Mouse (Mus musculus) CH12.LX (cell line): ENCODE results near the gene Gmds. TPM values are rescaled to one million over a fixed set of nuclear protein-coding genes. Genes with fewer than 3 reads are reported as not detected.

Experiments used
- DNase-seq: peaks from one replicate; pipeline ENCODE4 v3.0.0-alpha.2; 2013; ENCODE audit errors: extremely low read depth
- H3K27ac ChIP-seq: 2 replicates; pipeline ENCODE4 v1.5.1; 2012; ENCODE audit warnings: low read depth, mild to moderate bottlenecking, control low read depth, moderate library complexity; ENCODE audit not compliant: insufficient read depth
- H3K27me3 ChIP-seq: replicated peaks from 2 replicates; pipeline ENCODE3; 2012; ENCODE audit warnings: inconsistent platforms
- H3K36me3 ChIP-seq, 2 experiments: replicated peaks in 1 of 2; 2 replicates each; pipeline versions ENCODE3 to v1.6.1; 2012; ENCODE audit warnings: inconsistent platforms in 1 of 2, low read length in 1 of 2, mild to moderate bottlenecking in 1 of 2, mixed read lengths in 1 of 2, moderate library complexity in 1 of 2; ENCODE audit not compliant: control insufficient read depth in 1 of 2, insufficient read depth in 1 of 2
- H3K4me1 ChIP-seq, 2 experiments: 2 replicates each; pipeline ENCODE4 v1.6.1; 2012; ENCODE audit warnings: inconsistent platforms in 1 of 2, moderate library complexity in 1 of 2; ENCODE audit not compliant: insufficient read depth in 2 of 2, control insufficient read depth in 1 of 2
- H3K4me2 ChIP-seq: 2 replicates; pipeline ENCODE4 v1.6.1; 2012; ENCODE audit warnings: low read depth, mild to moderate bottlenecking, control low read depth; ENCODE audit not compliant: poor library complexity, insufficient read depth, severe bottlenecking
- H3K4me3 ChIP-seq, 3 experiments: fragments of 150-350 bp in 1 of 3; sonication (generic) in 1 of 3; replicated peaks in 1 of 3; 2 replicates each; pipeline versions ENCODE3 to v1.5.1; 2011 to 2012; ENCODE audit warnings: low read depth in 2 of 3, low read length in 2 of 3, mild to moderate bottlenecking in 2 of 3, moderate library complexity in 2 of 3, control low read depth in 1 of 3, improper control_type of control experiment in 1 of 3, inconsistent platforms in 1 of 3, mixed read lengths in 1 of 3; ENCODE audit not compliant: poor library complexity in 1 of 3
- H3K79me2 ChIP-seq: replicated peaks from 2 replicates; pipeline ENCODE4 v1.6.1; 2012; ENCODE audit warnings: mild to moderate bottlenecking, moderate library complexity; ENCODE audit not compliant: control insufficient read depth, poor library complexity, insufficient read depth, severe bottlenecking; ENCODE audit errors: extremely low read depth
- H3K9ac ChIP-seq: 2 replicates; pipeline ENCODE4 v1.6.1; 2012; ENCODE audit warnings: low read depth, mild to moderate bottlenecking, control low read depth, moderate library complexity; ENCODE audit not compliant: insufficient read depth
- H3K9me3 ChIP-seq: replicated peaks from 2 replicates; pipeline ENCODE3; 2012; ENCODE audit warnings: low read length, inconsistent platforms, mixed read lengths
- CHD1 ChIP-seq: IDR thresholded peaks from 2 replicates; pipeline ENCODE4 v1.6.1; 2012; ENCODE audit warnings: low read depth, low read length, improper control_type of control experiment, inconsistent platforms
- CHD2 ChIP-seq: IDR thresholded peaks from 2 replicates; pipeline ENCODE4 v1.6.1; 2011; ENCODE audit warnings: low read length, improper control_type of control experiment
- CTCF ChIP-seq, 2 experiments: IDR thresholded peaks in 1 of 2; conservative IDR thresholded peaks in 1 of 2; 2 replicates each; pipeline ENCODE4 v1.5.1; 2011 to 2012; ENCODE audit warnings: low read depth in 2 of 2, low read length in 2 of 2, improper control_type of control experiment in 1 of 2, inconsistent platforms in 1 of 2, mild to moderate bottlenecking in 1 of 2, moderate library complexity in 1 of 2
- ELF1 ChIP-seq: IDR thresholded peaks from 2 replicates; pipeline ENCODE4 v1.6.1; 2014; ENCODE audit warnings: low read depth, mild to moderate bottlenecking, inconsistent platforms, low read length, improper control_type of control experiment
- EP300 ChIP-seq: IDR thresholded peaks from 2 replicates; pipeline ENCODE4 v1.6.1; 2011; ENCODE audit warnings: low read length, improper control_type of control experiment
- ETS1 ChIP-seq: conservative IDR thresholded peaks from 2 replicates; pipeline ENCODE4 v1.6.1; 2012; ENCODE audit warnings: low read depth, mild to moderate bottlenecking, inconsistent platforms, low read length, improper control_type of control experiment, moderate library complexity
- HCFC1 ChIP-seq: IDR thresholded peaks from 2 replicates; pipeline ENCODE4 v1.6.1; 2012; ENCODE audit warnings: low read depth, mild to moderate bottlenecking, inconsistent platforms, low read length, improper control_type of control experiment
- IRF4 ChIP-seq: IDR thresholded peaks from 2 replicates; pipeline ENCODE4 v1.6.1; 2014; ENCODE audit warnings: low read depth, mild to moderate bottlenecking, inconsistent platforms, low read length, improper control_type of control experiment
- JUN ChIP-seq: IDR thresholded peaks from 2 replicates; pipeline ENCODE4 v1.6.1; 2011; ENCODE audit warnings: low read depth, mild to moderate bottlenecking, low read length, improper control_type of control experiment, moderate library complexity; ENCODE audit not compliant: insufficient read depth
- JUND ChIP-seq: conservative IDR thresholded peaks from 2 replicates; pipeline ENCODE4 v1.6.1; 2011; ENCODE audit warnings: low read depth, low read length, improper control_type of control experiment
- MAFK ChIP-seq: IDR thresholded peaks from 2 replicates; pipeline ENCODE4 v1.6.1; 2011; ENCODE audit warnings: low read length, improper control_type of control experiment; ENCODE audit not compliant: insufficient replicate concordance
- MAX ChIP-seq: IDR thresholded peaks from 2 replicates; pipeline ENCODE4 v1.6.1; 2011; ENCODE audit warnings: low read length, improper control_type of control experiment
- MAZ ChIP-seq: IDR thresholded peaks from 2 replicates; pipeline ENCODE4 v1.6.1; 2012; ENCODE audit warnings: low read depth, mild to moderate bottlenecking, inconsistent platforms, low read length, improper control_type of control experiment, moderate library complexity
- MEF2A ChIP-seq: IDR thresholded peaks from 2 replicates; pipeline ENCODE4 v1.6.1; 2014; ENCODE audit warnings: low read depth, mild to moderate bottlenecking, inconsistent platforms, low read length, improper control_type of control experiment, borderline replicate concordance
- MXI1 ChIP-seq: IDR thresholded peaks from 2 replicates; pipeline ENCODE4 v1.6.1; 2011; ENCODE audit warnings: mild to moderate bottlenecking, low read depth, low read length, improper control_type of control experiment
- MYC ChIP-seq: IDR thresholded peaks from 2 replicates; pipeline ENCODE4 v1.6.1; 2011; ENCODE audit warnings: low read depth, mild to moderate bottlenecking, improper control_type of control experiment, low read length
- NELFE ChIP-seq: IDR thresholded peaks from 2 replicates; pipeline ENCODE4 v1.6.1; 2011; ENCODE audit warnings: low read depth, low read length, improper control_type of control experiment
- PAX5 ChIP-seq: IDR thresholded peaks from 2 replicates; pipeline ENCODE4 v1.6.1; 2012; ENCODE audit warnings: low read length, inconsistent platforms, mixed read lengths
- POLR2A ChIP-seq: IDR thresholded peaks from 2 replicates; pipeline ENCODE4 v1.6.1; 2011; ENCODE audit warnings: low read depth, mild to moderate bottlenecking, improper control_type of control experiment, low read length
- POLR2AphosphoS2 ChIP-seq: IDR thresholded peaks from 2 replicates; pipeline ENCODE4 v1.6.1; 2011; ENCODE audit warnings: low read depth, low read length, improper control_type of control experiment
- SMC3 ChIP-seq: IDR thresholded peaks from 2 replicates; pipeline ENCODE4 v1.6.1; 2011; ENCODE audit warnings: low read depth, low read length, improper control_type of control experiment
- UBTF ChIP-seq: IDR thresholded peaks from 2 replicates; pipeline ENCODE4 v1.6.1; 2012; ENCODE audit warnings: low read depth, mild to moderate bottlenecking, inconsistent platforms, low read length, improper control_type of control experiment, moderate library complexity
- USF1 ChIP-seq: IDR thresholded peaks from 2 replicates; pipeline ENCODE4 v1.6.1; 2014; ENCODE audit warnings: low read depth, mild to moderate bottlenecking, inconsistent platforms, low read length, improper control_type of control experiment
- USF2 ChIP-seq: conservative IDR thresholded peaks from 2 replicates; pipeline ENCODE4 v1.6.1; 2011; ENCODE audit warnings: low read depth, low read length, improper control_type of control experiment
- ZC3H11A ChIP-seq: IDR thresholded peaks from 2 replicates; pipeline ENCODE4 v1.6.1; 2012; ENCODE audit warnings: low read depth, mild to moderate bottlenecking, inconsistent platforms, low read length, improper control_type of control experiment
- ZKSCAN1 ChIP-seq: IDR thresholded peaks from 2 replicates; pipeline ENCODE4 v1.6.1; 2012; ENCODE audit warnings: low read depth, inconsistent platforms, low read length, improper control_type of control experiment, borderline replicate concordance
- ZMIZ1 ChIP-seq: IDR thresholded peaks from 2 replicates; pipeline ENCODE4 v1.6.1; 2012; ENCODE audit warnings: low read depth, mild to moderate bottlenecking, inconsistent platforms, low read length, improper control_type of control experiment
- ZNF384 ChIP-seq: IDR thresholded peaks from 2 replicates; pipeline ENCODE4 v1.6.1; 2012; ENCODE audit warnings: low read depth, low read length, improper control_type of control experiment, inconsistent platforms
- dilution Hi-C: fragments of 300-500 bp; cut with MboI; formaldehyde crosslinking; loops from 2 replicates; pipeline ENCODE4 v1.14.3; 2020; ENCODE audit warnings: low sequenced_read_pairs; ENCODE audit not compliant: extremely low pct_unique_long_range_greater_than_20kb, extremely low pct_ligation_motif_present
- in situ Hi-C: fragments of 300-500 bp; cut with MboI; formaldehyde crosslinking; loops from 3 replicates; pipeline ENCODE4 v1.14.3; 2019; ENCODE audit warnings: low sequenced_read_pairs, low pct_ligation_motif_present, low pct_unique_long_range_greater_than_20kb, mixed read lengths
- polyA plus RNA-seq: library from polyadenylated mRNA; unstranded; fragments of >175 nt; gene quantifications from 2 replicates; pipeline ENCODE4 v1.2.1, GENCODE M21; 2012; ENCODE audit warnings: low read depth; ENCODE audit not compliant: insufficient read length
- total RNA-seq, 2 experiments: library from RNA; depleted of rRNA; stranded (reverse); fragments of 300-350 nt in 1 of 2; fragments of >200 nt in 1 of 2; gene quantifications; 2 replicates each; pipeline ENCODE4 v1.2.3; 2012 to 2014

The Gmds gene
- total and polyA plus RNA-seq, 3 experiments = 11.0 to 19.3 (median 15.1) TPM

- dilution Hi-C loops (no loop called here), in situ Hi-C loops (loop anchor here (10.0 to 25.0 kb wide), 2 partner anchors 408 to 610 kb away; no protein-coding TSS in a partner anchor)
- 0 out of 4 replicates have a peak, but pooled peaks cover 0 to 5% of the 10 kb centered on the region in 2 experiments for H3K4me1 ChIP-seq
- H3K4me2 ChIP-seq = no peak overlapping the region
- no peak for TF ChIP-seq MAZ
- no peak for TF ChIP-seq JUND
- TF ChIP-seq MXI1 = no peak
- TF ChIP-seq NELFE = no peak
- no peak for TF ChIP-seq ZNF384
- no peak for TF ChIP-seq EP300
- TF ChIP-seq ELF1 = no peak
- TF ChIP-seq SMC3 = no peak
- TF ChIP-seq ZC3H11A = no peak
- no peak for TF ChIP-seq UBTF
- no peak for TF ChIP-seq USF2
- no peak for TF ChIP-seq CHD2
- no peak for TF ChIP-seq USF1
- no peak for TF ChIP-seq ETS1
- TF ChIP-seq HCFC1 = no peak
- no peak for TF ChIP-seq ZMIZ1
- TF ChIP-seq POLR2AphosphoS2 = no peak
- no peaks in the 10 kb centered on the region for H3K27me3 ChIP-seq
- DNase-seq = no peak
- H3K36me3 ChIP-seq = peaks cover 0 to 2% of the 10 kb centered on the region in 2 experiments
- peaks cover 20% of the 10 kb centered on the region for H3K9me3 ChIP-seq
- H3K9ac ChIP-seq = no peak overlapping the region
- H3K79me2 ChIP-seq = no peaks in the 10 kb centered on the region
- no peak overlapping the region for H3K27ac ChIP-seq
- H3K4me3 ChIP-seq = no peak overlapping the region
These were observed 534.0 kb downstream of the Gmds start for GRCm38 (mm10) chr13:31804571-31804970.

- no peak overlapping the region for H3K27ac ChIP-seq
- no peaks in the 10 kb centered on the region for H3K27me3 ChIP-seq
- dilution Hi-C loops (no loop called here), in situ Hi-C loops (loop anchor here (10.0 to 25.0 kb wide), 2 partner anchors 409 to 611 kb away; no protein-coding TSS in a partner anchor)
- no peak overlapping the region for H3K4me3 ChIP-seq
- no peak overlapping the region for H3K4me2 ChIP-seq
- H3K9me3 ChIP-seq = peaks cover 17% of the 10 kb centered on the region
- 0 out of 4 replicates have a peak, but pooled peaks cover 0 to 5% of the 10 kb centered on the region in 2 experiments for H3K4me1 ChIP-seq
- TF ChIP-seq SMC3 (no peak), POLR2A (no peak), MAZ (no peak), JUN (no peak), ZKSCAN1 (no peak), PAX5 (no peak), UBTF (no peak), USF1 (no peak), CHD1 (no peak), MAFK (no peak), USF2 (no peak), HCFC1 (no peak), MEF2A (no peak), MAX (no peak), CTCF (conservative IDR thresholded peaks at IDR 0.05 in 1 of 2, IDR thresholded peaks at IDR 0.05 in 1 of 2; ENCODE audit: low read depth in 2 of 2, low read length in 2 of 2) (no peak), MYC (no peak), ZMIZ1 (no peak), IRF4 (no peak)
- no peak for DNase-seq
- no peak overlapping the region for H3K9ac ChIP-seq
- H3K36me3 ChIP-seq = peaks cover 0 to 2% of the 10 kb centered on the region in 2 experiments
- H3K79me2 ChIP-seq = no peaks in the 10 kb centered on the region
These were observed 535.1 kb downstream of the Gmds start for GRCm38 (mm10) chr13:31803166-31804093.
